Mouse (Mus musculus) lung, adult 18-20 months (tissue): ENCODE measurements around the gene Htr6.
A peak's percentile ranks its signal among the peaks of the same experiment; 100 is the strongest.

Source experiments
- DNase-seq, 2 experiments: peaks; one replicate each; pipeline ENCODE4 v3.0.0; 2022; ENCODE audit warnings: mixed read lengths in 2 of 2

Htr6 gene

DNA sequence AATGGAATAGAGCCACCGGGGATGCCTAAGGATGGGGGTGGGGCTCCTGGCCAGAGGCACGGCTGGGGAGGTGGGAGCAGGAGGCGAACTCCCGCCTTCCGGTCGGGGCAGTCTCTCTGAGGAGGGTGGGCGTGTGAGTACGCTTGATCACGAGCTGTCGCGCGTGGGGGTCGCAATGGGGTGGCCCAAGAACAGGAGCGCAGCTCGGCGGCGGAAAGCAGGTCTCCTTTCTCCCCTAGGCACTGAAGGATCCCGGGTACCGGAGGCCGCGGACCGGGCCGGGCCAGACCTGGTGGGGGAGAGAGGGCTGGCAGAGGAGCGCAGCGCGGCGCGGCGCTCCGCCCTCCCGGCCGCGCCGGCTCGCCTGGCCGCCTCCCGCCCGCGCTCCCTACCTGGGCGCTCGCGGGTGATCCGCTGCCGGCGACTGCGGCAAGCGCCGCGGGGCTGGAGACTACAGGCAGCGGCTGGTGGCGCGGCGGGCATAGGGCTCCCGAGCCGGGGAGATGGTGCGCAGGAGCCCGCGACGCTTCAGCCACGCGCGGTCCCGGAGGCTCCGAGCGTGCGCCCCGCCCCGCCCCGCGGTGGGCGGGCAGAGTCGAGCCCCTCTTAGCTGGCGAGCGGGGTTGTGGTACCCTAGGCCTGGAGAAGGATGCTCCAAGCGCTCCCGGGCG is at the start of gene Htr6:
Gene Htr6, minus strand, starts transcription at position 530 of the 671 bp plus-strand sequence.
- DNase-seq = no peak

DNA sequence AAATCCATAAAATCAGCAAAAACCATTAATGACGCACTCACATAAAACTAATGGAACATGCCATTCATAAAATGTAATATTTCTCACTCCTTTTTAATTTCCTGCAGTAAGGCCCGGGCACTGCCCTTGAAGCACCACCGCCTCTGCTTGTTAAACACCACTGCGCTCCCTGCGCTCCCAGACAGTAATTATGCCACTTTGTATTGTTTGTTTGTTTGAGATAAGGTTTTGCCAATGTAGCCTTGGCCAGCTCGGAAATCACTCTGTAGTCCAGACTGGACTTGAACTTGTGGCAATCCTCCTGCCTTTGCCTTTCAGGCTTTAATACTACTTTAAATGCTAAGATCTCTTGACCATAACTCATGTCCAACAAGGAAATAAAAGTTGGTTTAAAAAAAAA is 49.6 kb upstream of the Htr6 start:
- no peak for DNase-seq

DNA sequence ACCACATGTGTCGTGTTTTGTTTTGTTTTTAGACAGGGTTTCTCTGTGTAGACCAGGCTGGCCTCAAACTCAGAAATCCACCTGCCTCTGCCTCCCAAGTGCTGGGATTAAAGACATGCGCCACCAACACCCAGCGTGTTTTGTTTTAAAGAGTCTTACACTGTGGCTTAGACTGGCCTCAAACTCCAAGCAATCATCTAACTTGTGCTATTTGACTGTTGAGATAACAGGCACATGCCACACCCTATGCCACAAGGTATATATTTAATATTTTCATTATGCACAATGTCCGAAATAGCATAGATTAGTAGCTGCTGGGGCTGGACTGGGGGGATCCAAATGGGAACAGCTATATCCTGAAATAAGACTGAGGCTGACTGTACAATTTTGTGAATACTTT is 47.2 kb upstream of the Htr6 start:
- no peak for DNase-seq

DNA sequence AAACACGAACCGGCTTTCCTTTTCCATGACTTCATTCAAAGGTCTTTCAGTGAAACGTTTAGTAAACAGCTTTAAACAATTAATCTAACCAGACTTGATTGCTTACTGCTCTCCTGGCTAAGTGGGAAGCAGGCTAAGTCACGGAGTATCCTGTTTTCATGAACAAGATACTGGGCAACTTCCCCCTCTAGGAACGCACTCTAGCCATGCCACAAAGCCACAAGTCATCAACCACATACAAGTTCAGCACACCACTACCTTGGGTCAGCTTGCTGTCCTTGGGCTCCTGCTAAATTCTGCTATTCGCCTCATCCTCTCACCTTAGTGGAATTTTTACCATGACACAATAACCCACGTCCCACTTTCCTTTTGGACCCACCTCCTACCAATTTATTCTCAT is 45.6 kb upstream of the Htr6 start:
- DNase-seq = peak in 1 of 2 experiments; percentile 28

DNA sequence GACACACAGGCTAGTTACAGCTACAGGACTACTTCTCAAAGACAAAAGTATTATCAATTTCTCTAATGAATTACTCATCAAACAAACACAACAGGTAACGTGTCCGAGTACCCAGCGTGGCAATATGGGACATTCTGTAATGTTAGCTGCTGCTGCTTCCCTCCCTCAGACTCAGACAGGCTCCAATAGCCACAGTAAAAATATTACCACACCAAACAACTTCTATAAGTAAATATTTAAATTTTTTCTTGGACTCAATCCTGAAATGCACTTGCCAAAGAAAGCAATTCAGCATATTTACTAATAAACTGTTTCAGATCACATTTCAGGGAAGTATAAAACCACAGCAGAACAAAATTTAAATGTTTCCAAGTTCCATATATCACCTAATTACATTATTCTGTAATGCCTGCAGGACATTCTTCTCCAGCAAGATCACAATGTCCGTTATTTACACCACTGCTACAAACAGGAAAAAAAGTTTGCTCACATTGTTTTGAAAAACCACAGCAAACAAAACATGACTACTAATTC is 45.0 kb upstream of the Htr6 start:
- DNase-seq = no peak

DNA sequence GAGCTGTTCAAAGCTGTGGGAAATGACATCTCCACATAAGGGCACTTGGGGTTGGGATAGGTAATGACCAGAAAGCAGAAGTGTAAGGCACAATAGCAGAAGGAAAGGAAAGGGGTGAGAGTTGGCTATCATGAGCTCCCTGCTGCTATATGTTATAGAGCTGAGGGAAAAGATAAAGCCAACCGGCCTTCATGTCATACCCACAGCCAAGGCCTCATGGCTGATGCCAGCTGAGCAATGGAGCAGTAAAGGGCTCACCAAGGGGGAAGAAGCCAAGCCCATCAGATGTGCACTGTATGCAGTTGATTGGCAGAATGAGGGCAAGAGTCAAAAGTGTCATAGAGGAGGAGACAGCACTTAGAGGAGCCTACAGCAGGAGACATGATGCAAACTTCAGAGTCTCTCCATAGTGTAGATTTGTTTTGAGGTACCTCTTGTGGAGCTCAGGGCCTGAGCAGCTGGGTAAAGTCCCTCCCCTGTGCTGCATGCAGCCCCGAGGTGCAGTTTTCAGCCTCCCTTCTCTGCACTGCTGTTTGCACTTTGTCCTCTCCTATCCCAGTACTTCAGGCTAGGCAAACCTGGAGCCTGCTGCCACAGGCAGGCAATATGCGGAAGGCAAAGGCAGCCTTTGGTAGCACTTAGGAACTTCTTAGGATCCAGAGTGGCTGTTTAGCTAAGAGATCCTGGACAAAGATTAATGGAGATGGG is 41.1 kb upstream of the Htr6 start:
- DNase-seq = no peak

DNA sequence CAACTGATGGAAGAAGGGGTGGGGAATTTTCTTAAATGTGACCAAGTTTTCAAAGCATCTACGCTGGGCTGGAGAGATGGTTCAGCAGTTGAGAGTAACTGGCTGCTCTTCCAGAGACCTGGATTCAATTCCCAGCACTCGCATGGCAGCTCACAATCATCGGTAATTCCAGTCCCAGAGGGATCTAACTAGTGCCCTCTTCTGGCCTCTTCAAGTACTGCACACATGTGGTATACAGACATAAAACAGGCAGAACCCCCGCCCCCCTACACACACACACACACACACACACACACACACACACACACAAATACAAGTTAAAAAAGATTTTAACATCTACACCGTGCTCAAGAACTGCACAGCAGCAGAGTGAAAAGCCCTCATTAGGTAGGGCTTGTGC is 40.4 kb upstream of the Htr6 start:
- DNase-seq = no peak

DNA sequence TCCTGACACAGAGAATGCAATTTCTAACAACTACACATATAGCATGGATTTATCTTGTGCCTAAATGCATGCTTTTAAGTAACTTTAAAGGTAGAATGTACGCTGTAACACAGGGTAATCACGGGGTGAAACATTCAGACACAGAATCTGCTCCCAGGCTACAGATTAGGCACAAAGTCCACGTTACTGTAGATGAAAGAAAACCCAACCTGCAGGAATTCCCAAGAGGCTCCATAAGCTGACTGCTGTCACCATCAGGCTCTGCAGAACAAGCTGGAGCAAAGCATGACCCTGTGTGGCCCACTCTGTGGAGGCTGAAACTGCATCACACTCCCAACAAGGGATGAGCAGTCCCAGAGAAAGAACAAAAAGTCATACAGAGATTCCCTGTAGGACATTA is 37.1 kb upstream of the Htr6 start:
- DNase-seq = no peak

DNA sequence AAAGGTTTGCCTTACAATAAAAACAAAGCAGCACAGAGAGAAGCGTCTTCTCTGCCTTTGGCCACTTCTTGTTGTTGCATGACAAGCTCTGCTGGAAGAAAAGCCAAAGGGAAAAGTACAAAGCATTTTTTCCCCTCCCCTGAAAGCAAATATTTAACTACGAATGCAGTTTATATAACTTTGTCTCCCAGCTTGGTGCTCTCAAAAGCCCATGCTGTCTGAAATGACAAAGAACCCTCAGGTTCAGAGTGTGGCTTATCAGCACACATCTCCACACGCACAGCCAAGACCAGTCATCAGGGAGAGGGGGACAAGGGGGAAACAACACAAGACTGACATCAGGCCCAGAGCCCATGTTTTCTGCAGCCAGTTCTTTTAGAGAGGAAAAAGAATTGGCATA is 36.1 kb upstream of the Htr6 start:
- DNase-seq = no peak

DNA sequence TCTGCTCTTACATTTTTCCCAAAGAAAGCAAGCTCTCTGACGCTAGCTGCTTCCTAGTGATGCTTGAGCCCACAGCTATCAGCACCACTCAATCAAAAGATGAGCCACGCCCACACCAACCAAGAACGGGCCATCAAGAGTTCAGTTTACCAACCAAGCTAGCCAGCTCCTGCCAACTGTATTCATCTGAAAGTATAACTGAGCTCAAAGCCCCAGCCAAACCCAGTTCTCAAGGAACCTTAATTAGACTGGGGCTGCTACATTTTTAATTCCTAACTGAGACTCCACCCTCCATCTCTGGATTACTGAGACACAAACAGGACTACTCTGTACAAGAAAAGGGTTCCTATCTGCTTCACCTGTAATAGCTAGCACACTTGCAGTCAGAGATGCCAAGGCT is 35.5 kb upstream of the Htr6 start:
- no peak for DNase-seq

DNA sequence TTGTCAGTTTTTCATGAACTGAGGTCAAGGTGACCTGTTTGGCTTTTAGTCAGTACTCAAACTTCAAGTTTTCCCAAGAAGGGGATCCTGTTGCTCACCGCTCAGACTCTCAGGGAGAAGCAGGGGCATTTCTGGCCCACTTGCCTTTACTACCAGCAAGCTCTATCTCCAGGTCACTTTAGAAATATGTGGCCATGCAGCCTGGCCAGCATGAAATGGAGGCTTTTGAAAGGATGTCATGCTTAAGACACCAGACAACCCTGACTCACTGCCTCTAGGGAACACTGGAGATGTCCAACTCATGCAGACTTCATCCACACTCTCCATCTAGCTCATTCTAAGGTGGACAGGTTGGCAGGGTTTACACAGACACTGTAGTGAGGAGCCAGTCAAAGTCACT is 30.1 kb upstream of the Htr6 start:
- DNase-seq = no peak

DNA sequence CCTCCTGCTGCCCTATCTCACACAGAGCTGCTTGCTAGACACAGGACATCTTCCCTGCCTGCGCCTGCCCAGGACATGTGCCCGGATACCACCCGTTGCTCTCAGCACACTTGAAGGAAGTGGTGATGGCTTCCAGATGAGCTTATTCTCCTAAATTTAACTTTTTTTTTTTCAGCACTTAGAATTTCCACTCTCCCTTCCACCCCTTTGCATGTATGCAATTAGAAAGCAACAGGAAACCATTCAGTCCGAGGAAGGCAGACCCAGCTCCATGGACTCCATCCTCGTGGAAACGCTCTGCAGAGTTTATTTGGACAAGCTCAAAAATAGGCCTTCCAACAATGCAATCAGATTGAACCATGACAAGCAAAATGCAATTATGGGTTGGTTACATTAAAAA is 26.2 kb upstream of the Htr6 start:
- no peak for DNase-seq

DNA sequence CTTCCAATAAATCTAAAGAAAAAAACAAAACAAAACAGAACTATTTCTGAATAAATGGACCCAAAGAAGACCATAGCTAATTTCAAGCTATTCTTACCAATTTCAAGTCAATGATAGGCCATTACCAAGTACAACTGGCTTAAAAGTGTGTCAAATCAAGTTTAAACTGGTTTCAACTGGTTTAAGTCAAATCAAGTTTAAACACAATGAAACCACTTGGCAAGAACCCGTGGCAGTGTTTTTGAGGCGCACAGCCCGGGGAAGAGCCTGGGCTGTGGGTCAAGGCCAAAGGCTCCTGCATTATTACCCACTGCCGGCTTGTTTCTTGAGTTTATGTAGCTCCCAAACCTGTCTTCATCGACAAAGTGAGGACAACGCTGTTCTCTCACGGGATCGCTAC is 25.0 kb upstream of the Htr6 start:
- DNase-seq = no peak

DNA sequence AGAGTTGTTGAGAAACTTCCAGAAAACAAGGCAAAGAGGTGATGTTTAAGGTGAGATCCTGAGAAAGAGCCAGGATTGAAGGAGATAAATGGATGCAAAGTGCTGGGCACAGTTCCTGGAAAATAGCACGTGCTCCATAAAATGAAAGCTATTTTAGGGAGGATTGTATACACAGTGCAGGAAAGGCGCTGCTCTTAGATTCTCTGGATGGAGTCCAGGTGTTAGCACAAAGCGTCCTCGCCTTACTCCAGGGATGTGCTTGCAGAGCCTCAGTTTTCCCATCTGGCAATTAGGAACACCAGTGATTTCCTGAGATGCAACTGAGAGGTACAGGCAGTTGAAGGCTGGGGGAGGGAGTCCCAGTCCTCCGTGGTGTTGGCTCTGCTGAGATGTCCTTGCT is 20.8 kb upstream of the Htr6 start:
- DNase-seq = peak; percentile 38 to 62

DNA sequence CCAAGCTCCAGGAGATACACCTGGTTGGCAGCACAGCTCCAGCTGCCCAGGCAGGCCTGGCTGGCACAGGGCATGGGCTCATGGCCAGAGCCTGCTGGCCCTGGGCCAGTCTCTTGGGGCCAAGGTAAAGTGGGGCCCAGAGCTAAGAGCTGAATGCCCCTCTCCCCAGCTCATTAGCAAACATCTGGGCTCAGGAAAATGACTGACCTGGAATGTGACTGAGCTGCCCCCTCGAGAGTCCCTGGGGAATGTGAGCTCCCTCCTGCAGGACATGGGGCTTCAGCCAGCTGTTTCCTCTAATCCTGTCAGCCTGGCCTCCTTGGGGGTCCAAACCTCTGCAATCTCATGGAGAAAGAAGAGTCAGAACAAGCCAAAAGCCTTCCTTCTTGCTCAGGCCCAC is 20.0 kb upstream of the Htr6 start:
- peak; percentile 63 to 69 for DNase-seq

DNA sequence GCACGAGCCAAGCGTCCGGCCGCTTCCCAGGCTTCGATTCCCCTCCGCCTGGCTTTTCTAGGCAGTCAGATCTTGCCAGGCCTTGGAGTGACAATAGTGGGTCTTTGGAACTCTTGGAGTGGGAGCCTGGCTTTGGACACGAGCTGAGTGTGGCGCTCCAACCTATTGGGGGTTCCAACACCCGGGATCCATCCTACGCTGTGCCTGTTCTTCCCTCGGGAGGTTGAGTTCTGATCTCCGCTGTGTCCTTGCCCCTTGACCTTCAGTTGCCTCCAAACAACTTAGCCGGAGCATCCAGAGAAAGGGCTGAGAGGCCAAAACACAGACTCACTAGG is 17.8 kb upstream of the Htr6 start:
- no peak for DNase-seq

DNA sequence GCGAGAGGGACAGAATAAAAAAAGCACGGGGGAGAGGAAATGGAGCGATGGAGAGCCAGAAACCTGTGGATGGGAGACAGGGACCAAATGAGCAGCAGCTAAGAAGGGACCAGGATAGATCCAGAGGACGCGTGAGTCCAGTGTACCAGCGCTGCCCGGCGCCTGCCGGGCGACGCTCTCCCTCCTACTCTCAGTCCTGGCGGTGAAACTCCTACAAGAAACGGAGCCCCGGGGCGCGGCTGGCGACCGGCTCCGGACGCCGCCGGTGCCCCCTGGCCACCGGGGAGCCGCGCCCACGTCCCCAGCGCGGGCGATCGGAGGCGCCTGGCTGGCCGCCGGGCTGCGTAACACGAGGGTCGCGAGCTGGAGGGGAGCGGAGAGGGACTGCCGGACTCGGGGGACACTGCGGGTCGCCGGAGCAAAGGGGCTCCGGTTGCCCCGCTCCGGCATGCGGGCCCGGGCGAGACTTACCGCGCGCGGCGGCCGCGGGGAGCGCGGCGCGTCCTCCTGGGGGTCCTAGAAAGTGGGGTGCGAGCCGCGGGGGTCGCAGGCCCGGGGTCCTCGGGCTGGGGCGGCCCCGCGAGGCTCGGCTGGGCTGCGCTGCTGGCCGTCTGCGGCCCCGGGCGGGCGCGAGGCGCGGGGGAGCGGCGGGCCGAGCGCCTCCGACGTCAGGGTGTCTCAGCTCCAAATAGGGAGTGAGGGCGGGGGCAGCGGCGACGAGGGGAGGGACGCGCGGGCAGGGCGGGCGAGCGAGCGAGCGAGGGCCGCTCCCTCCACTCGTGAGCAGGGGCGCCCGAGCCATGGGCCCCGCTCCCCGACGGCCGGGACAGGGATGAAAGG is 17.2 kb upstream of the Htr6 start, which contains the start of gene Nbl1:
Gene Nbl1, minus strand, starts transcription at position 638 of the 840 bp plus-strand sequence.
- peak; percentile 76 to 80 for DNase-seq

DNA sequence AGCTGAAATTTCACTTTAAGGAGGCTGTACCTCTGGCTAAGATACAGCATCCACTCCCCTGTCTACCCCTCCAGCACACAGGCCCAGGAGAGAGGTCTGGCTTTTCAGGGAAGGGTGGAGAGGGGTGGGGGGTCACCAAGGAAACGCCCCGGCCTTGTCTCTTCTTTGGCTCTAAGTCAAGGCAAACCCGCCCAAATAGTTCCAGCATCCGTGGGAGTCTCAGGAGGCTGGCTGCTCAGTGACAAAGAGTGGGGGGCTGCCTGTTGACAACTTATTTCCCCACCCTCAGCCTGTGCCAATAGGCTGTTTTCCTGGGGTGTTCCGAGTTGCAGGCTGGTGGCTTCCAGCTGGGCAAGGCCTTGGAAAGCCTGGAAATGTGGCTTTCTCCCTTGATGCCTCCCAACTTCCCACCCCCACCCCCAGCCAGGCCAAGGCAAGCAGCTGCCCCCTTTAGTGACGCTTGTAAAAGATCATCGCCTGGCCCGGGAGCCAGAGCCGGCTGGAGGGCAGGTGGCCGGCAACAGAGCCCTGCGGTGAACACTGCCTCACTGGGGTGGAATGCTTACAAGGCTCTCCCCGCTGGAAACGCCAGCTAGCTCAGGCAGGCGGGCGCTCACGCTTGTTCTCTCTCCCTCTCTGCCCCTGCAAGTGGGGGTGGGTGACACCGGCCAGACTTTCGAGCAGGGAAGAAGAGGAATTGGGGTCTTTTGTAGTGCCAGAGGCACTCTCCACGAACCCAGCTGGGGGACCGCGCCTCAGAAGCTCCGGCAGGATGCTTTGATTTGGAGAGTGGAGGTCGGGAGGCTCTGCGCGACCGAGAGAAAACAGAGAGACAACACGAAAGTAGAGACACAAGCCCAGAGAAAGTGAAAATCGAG is 16.3 kb upstream of the Htr6 start:
- peak; percentile 29 to 50 for DNase-seq

DNA sequence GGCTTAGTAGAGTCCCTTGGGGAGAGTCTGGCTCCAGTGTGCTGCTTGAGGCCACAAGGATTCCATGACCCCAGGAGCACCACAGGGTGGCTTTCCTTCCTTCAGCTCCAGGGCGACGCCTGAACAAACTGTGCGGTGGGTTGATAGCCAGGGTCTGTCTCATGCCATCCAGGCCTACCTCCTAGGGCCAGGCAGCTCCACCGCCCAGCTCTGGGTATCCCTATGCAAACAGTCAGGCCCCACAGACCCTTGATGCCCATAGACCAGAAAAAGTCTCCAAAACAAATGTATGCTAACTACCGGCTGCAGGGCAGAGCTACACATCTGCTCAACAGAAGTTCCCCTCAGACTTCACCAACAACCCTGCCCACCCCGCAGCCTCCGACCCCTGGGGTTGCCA is 15.7 kb upstream of the Htr6 start:
- no peak for DNase-seq

DNA sequence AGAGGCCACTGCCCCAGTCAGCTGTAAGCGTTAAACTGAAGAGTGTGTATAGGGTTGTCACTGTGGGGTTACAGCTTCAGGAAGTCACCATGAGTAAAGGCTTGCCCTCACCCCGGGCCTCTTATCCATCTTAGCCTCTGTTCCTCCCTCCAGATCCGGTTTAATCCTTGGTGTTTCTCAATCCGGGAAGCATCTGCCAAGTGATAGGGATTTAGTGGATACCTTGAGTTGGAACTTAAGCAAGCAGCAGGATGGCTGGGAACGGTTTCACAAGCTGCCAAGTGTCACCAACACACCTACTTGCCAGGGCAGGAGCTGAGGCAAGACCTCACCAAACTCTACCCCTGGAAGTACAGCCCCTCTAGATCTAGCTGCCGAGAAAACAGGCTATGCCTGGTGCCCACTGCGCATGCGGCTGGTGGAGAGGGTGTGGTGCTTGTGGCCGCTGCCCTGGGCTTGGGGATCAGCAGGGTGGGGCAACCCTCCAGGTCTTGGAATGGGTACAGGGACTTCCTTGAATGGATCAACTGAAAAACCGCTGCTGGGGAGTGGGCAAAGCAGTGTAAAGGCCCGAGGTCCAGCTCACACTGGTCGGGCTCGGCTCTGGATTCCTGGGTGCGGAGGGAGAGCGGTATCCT is 15.1 kb upstream of the Htr6 start:
- peak; percentile 62 to 68 for DNase-seq

DNA sequence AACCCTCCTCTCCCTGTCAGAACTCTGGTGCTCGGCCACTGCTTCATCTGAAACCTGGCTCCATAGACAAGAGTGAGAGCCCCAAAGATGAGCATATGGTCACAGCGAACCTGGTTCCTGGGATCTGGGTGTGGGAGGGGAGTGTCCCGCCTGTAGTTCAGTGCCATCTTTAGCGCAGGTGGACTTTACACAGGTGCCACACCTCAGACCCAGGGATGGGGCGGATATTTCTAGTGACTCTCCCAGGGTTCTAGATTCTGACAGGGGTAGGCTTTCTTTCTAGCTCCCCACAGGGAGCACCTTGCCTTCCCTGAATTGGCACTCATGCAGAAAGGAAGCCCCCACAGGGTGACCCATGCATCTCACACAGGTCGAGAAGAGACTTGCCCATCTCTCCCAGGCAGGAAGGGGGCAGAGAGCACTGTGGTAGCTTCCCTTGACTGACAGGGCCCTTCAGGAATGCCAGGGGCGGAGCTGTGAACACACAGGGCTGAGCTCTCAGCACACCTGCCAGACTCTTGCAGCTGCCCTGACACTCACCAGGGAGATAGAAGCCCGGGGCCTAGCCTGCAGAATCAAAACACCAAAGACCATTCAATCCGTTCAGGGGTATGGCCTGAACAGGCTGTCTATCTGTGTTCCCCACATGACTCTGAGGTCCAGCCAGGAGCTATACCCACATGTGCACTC is 13.8 kb upstream of the Htr6 start:
- peak; percentile 40 to 52 for DNase-seq
